Mouse (Mus musculus) sigmoid colon, adult 10 weeks (tissue): ENCODE data around the gene Speer4d. TPM values are rescaled to one million over a fixed set of nuclear protein-coding genes. Genes with fewer than 3 reads are reported as not detected.

Experiments used
- polyA plus RNA-seq: library from polyadenylated mRNA; stranded (reverse); fragments of 350-450 nt; fragmentation: Illumina TruSeq; extraction: RNeasy Lipid Tissue Mini Kit (QIAGEN cat#74804); gene quantifications from one replicate; pipeline ENCODE4 v1.2.3, GENCODE M21; 2014; ENCODE audit warnings: low read depth, low replicate concordance

Speer4d gene
- 1.6 TPM for polyA plus RNA-seq

GRCm38 (mm10) chr5:15618764-15619163, at the start of gene Speer4d:
Gene Speer4d (plus strand): TSS chr5:15619064.

GRCm38 (mm10) chr5:15577033-15577432, 41.8 kb upstream of the Speer4d start, which contains the start of gene Gm21083:
Gene Gm21083 (plus strand): TSS chr5:15577333.

GRCm38 (mm10) chr5:15656959-15657358, 38.1 kb downstream of the Speer4d start, which contains the start of gene 4930572O03Rik:
Gene 4930572O03Rik (minus strand): TSS chr5:15657059.

Other genes starting within 250 kb of the Speer4d start
- not detected for gene Gm21149, start 142.5 kb upstream of the Speer4d start, polyA plus RNA-seq
- 2.9 TPM for gene Gm21190, start 89.8 kb upstream of the Speer4d start, polyA plus RNA-seq
- 1.3 TPM for gene Gm21083, start 41.7 kb upstream of the Speer4d start, polyA plus RNA-seq
- not detected for gene 4930572O03Rik, start 38.0 kb downstream of the Speer4d start, polyA plus RNA-seq
- gene Speer4c, start 95.2 kb downstream of the Speer4d start, polyA plus RNA-seq, result not detected